Mouse (Mus musculus): ENCODE measurements at regions not wholly inside any gene's neighbourhood (a gene's known extent, or its start where the extent isn't known, plus 50 kb on each side); places are given as distances from the start of the nearest gene placed in this dataset.

DNA sequence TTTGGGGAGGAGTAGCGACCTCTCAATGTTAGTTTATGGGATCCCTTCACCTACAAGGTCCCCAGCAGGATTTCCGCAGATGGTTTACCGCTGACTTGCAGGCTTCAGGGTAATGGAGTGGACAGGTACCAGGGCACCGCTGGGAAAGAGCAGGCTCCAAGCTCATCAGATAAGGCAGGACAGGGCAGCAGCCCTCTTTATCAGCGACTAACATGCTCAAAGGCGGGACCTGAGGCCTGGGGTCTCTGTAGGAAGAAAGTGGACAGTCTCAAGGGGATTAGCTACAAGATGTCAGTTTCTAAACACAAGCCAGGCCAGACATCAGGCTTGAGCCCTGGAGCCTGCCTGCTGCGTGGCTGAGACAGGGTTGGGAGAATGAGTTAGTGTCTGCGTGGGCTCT is 74.9 kb upstream of the Stx18 start:
- TF ChIP-seq CTCF (IDR thresholded peaks at IDR 0.05; ENCODE audit: extremely low read depth, insufficient read depth, low read length) (no peak), POLR2A (IDR thresholded peaks at IDR 0.05; ENCODE audit: extremely low read depth, insufficient read depth, low read length) (no peak)
